Mouse (Mus musculus): Measurements from ENCODE around the gene Zfp711.

GRCm38 (mm10) chrX:112675525-112675924 lies 75.2 kb downstream of the Zfp711 start:
- TF ChIP-seq CTCF (IDR thresholded peaks at IDR 0.05; ENCODE audit: extremely low read depth, insufficient read length, insufficient replicate concordance, low read depth, low read length) (no peak), POLR2A (IDR thresholded peaks at IDR 0.05; ENCODE audit: low read depth, low read length) (no peak)

Data from small intestine, adult 2 months (tissue).